Mouse (Mus musculus) liver, embryonic 13.5 days (tissue): ENCODE results near the gene Gm4787. TPM values are rescaled to one million over a fixed set of nuclear protein-coding genes. Genes with fewer than 3 reads are reported as not detected.
A peak's percentile ranks its signal among the peaks of the same experiment; 100 is the strongest.
"Not testable (repeated sequence)": the region's sequence is repeated elsewhere in the genome, so short reads cannot be mapped to it uniquely, and the experiment has no call there.

Experiments used
- ATAC-seq: fragments of 200-750 bp; cut with Nextera tagmentation; 2 replicates; pipeline ENCODE4 v1.8.0; 2017; ENCODE audit warnings: low read depth, mild to moderate bottlenecking, moderate number of reproducible peaks, moderate library complexity
- DNase-seq: peaks from one replicate; pipeline ENCODE4 v3.0.0; 2022
- H3K27ac ChIP-seq: fragments of 300-500 bp; sonication (generic); 2 replicates; pipeline ENCODE4 v1.5.1; 2015; ENCODE audit warnings: moderate library complexity, mild to moderate bottlenecking, inconsistent platforms
- H3K27me3 ChIP-seq: fragments of 300-500 bp; sonication (generic); 2 replicates; pipeline ENCODE4 v1.6.1; 2015; ENCODE audit warnings: mild to moderate bottlenecking, inconsistent platforms
- H3K36me3 ChIP-seq: fragments of 300-500 bp; sonication (generic); 2 replicates; pipeline ENCODE4 v1.6.1; 2015; ENCODE audit warnings: mild to moderate bottlenecking, inconsistent platforms
- H3K4me1 ChIP-seq: fragments of 300-500 bp; sonication (generic); replicated peaks from 2 replicates; pipeline ENCODE4 v1.6.1; 2015; ENCODE audit warnings: inconsistent platforms
- H3K4me2 ChIP-seq: fragments of 300-500 bp; sonication (generic); 2 replicates; pipeline ENCODE4 v1.6.1; 2015; ENCODE audit warnings: inconsistent platforms, mild to moderate bottlenecking, moderate library complexity
- H3K4me3 ChIP-seq: fragments of 300-500 bp; sonication (generic); replicated peaks from 2 replicates; pipeline ENCODE4 v1.5.1; 2015; ENCODE audit warnings: mild to moderate bottlenecking, inconsistent platforms
- H3K9ac ChIP-seq: fragments of 300-500 bp; sonication (generic); 2 replicates; pipeline ENCODE4 v1.6.1; 2015; ENCODE audit warnings: mild to moderate bottlenecking, inconsistent platforms
- H3K9me3 ChIP-seq: fragments of 300-500 bp; sonication (generic); replicated peaks from 2 replicates; pipeline ENCODE4 v1.6.1; 2016; ENCODE audit warnings: inconsistent platforms
- WGBS: fragments of 180-500 bp; shearing (Covaris S2); methylation state at CpG from one replicate; pipeline ENCODE4 v1.1.7; 2015; ENCODE audit not compliant: insufficient replicate concordance; 5-methylcytosine and 5-hydroxymethylcytosine counted together
- polyA plus RNA-seq: library from polyadenylated mRNA; unstranded; fragments of >200 nt; fragmentation: Nextera tagmentation; extraction: Ambion mirVana; gene quantifications from 2 replicates; pipeline ENCODE4 v1.2.1, GENCODE M21; 2015

Gm4787 gene
- polyA plus RNA-seq, result 0.06 and 0.07 TPM in 2 replicates

DNA sequence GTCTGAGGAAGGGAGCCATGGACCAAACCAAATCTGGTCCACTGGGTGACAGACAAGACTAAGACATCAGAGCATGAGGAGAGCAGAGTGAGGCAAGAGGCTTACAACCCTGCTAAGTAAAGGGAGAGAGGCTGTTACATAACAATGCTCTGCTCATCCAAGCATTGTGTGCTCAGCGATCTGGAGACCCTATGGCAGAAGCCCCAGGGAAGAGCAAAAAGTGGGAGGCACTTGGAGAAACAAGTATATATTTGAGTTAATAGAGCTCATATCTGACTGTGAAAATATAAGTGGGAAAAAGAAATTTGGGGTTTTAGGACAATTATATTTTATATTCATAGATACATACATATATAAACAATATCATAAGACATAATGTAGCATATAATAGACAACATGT, at the start of gene Gm4787:
Gene Gm4787 (minus strand): TSS at position 101 of the 400 bp plus-strand sequence.
- H3K4me2 ChIP-seq, ATAC-seq, H3K27ac ChIP-seq, H3K36me3 ChIP-seq, H3K4me1 ChIP-seq, H3K27me3 ChIP-seq, H3K4me3 ChIP-seq, DNase-seq, H3K9ac ChIP-seq, H3K9me3 ChIP-seq: not testable (repeated sequence)
- WGBS, result 73% methylated on average over 1 of the region's 1 CpGs

DNA sequence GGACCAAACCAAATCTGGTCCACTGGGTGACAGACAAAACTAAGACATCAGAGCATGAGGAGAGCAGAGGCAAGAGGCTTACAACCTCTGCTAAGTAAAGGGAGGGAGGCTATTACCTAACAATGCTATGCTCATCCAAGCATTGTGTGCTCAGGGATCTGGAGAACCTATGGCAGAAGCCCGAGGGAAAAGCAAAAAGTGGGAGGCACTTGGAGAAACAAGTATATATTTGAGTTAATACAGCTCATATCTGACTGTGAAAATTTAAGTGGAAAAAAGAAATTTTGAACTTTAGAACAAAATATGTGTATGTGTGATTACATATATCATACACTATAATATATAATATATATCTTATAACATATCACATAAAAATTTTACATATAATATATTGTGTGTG, 42.6 kb upstream of the Gm4787 start, which contains the start of gene Adam4:
Gene Adam4 (minus strand): TSS at position 101 of the 400 bp plus-strand sequence.
- no peak for ATAC-seq

DNA sequence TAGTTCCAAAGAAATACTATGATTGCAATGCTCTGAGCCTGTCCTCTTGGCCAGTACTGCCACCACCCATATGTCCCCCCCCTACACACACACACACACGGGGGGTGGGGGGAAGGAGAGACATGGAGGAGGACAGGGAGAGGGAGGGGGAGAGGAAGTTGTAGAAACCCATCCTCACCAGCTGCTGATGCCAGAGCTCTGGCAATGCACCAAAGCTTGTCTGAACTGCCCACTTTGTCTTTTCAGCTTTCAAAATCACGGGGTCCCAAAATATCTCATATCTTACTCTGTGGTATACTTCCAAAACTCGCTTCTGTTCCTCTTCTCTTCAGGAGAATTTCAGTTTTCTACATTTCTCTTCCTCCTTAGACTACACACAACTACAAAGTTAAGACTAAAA, 33.9 kb upstream of the Gm4787 start:
- ATAC-seq (no peak), DNase-seq (no peak)
- Histone ChIP-seq H3K36me3 (no peaks in the 10 kb centered on the region), H3K4me1 (no peaks in the 10 kb centered on the region), H3K27ac (no peak overlapping the region), H3K27me3 (no peaks in the 10 kb centered on the region), H3K4me3 (no peak overlapping the region), H3K9ac (no peak overlapping the region), H3K9me3 (no peaks in the 10 kb centered on the region), H3K4me2 (no peak overlapping the region)
- 53% methylated on average over 3 of the region's 3 CpGs for WGBS

More for the DNA sequence above, 42.6 kb upstream of the Gm4787 start, which contains the start of gene Adam4:
- H3K4me2 ChIP-seq, result no peak within 1 kb of the TSS
- no peaks in the 10 kb centered on the region for H3K4me1 ChIP-seq
- 83% methylated on average over 1 of the region's 1 CpGs for WGBS
- peaks cover 24% of the 10 kb centered on the region for H3K9me3 ChIP-seq
- H3K36me3 ChIP-seq, result peaks cover 24% of the 10 kb centered on the region
- H3K9ac ChIP-seq, result no peak within 1 kb of the TSS
- DNase-seq, result no peak
- no peaks in the 10 kb centered on the region for H3K27me3 ChIP-seq
- no peak within 1 kb of the TSS for H3K4me3 ChIP-seq
- H3K27ac ChIP-seq, result no peak within 1 kb of the TSS

DNA sequence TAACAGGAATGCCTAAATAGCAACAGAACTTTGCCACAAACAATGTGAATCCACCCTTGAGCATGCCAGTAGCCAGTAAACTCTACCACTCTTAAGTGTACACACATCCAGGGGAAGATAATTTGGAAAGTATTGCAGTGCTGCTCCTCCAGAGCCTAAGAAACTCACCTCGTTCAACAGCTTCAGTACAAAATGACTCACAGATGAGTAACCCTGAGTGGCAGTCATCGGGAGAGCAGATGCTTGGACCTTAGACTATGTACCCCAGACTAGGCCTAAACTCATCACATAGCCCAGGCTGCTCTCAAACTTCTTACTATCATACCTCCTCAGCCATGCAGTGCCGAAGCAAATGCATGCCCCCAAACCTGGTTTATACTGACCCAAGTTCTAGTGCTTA, 29.7 kb upstream of the Gm4787 start:
- WGBS, result 83% methylated on average over 3 of the region's 3 CpGs

DNA sequence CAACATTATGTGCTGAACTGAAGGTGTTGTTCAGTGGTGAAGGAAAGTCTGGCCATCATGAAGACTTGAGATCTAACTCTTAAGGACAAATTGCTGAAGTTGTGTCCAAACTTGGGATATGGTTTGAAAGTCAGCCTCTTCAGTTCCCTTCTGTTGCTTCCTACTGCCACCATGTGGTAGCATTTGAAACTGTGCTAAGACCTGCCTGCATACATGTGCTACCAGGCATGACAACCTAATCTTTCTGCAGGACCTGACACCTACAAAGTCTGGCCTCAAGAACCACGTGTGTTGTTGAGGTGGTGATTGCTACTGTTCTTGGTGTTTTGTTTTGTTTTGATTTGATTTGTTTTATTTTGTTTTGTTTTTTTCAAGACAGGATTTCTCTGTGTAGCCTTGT, 22.9 kb upstream of the Gm4787 start:
- no peak overlapping the region for H3K27ac ChIP-seq
- H3K9me3 ChIP-seq, result no peaks in the 10 kb centered on the region
- no peaks in the 10 kb centered on the region for H3K4me1 ChIP-seq
- H3K4me3 ChIP-seq, result no peak overlapping the region
- DNase-seq (peak; percentile 2), ATAC-seq (no peak)
- H3K4me2 ChIP-seq, result no peak overlapping the region
- no peaks in the 10 kb centered on the region for H3K27me3 ChIP-seq
- 15% methylated on average over 1 of the region's 1 CpGs for WGBS
- no peak overlapping the region for H3K9ac ChIP-seq
- H3K36me3 ChIP-seq, result no peaks in the 10 kb centered on the region

More for the DNA sequence above, 29.7 kb upstream of the Gm4787 start:
- H3K4me1 ChIP-seq, result no peaks in the 10 kb centered on the region
- ATAC-seq, result no peak
- H3K4me2 ChIP-seq, result no peak overlapping the region
- DNase-seq, result no peak
- H3K27me3 ChIP-seq, result no peaks in the 10 kb centered on the region
- H3K4me3 ChIP-seq, result no peak overlapping the region
- H3K27ac ChIP-seq, result no peak overlapping the region
- H3K9ac ChIP-seq, result no peak overlapping the region
- no peaks in the 10 kb centered on the region for H3K9me3 ChIP-seq
- no peaks in the 10 kb centered on the region for H3K36me3 ChIP-seq

DNA sequence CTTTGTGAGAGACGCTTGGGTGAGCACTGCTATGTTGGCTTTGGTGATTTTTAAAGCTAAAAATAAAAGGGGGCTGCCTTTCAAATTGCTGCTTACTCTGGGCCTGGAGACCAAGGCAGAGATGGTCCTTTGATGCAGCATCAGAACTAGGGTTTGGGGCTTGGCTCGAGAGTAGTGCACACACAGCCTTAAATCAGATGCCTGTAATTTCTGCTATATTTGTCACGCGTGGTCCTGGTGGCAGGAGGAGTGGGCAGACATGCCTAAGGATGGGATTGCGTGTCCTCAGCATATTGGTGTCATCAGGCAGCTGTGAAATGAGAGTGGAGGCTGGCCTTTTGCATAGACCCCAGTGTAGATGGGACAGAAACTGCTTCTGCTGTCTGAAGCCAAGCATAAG, 45.4 kb downstream of the Gm4787 start:
- Histone ChIP-seq H3K4me2 (no peak overlapping the region), H3K36me3 (no peaks in the 10 kb centered on the region), H3K4me1 (no peaks in the 10 kb centered on the region), H3K9me3 (no peaks in the 10 kb centered on the region), H3K27me3 (peaks cover 62% of the 10 kb centered on the region), H3K9ac (no peak overlapping the region), H3K27ac (no peak overlapping the region), H3K4me3 (no peak overlapping the region)
- 58% methylated on average over 5 of the region's 5 CpGs for WGBS
- no peak for DNase-seq
- ATAC-seq, result no peak

DNA sequence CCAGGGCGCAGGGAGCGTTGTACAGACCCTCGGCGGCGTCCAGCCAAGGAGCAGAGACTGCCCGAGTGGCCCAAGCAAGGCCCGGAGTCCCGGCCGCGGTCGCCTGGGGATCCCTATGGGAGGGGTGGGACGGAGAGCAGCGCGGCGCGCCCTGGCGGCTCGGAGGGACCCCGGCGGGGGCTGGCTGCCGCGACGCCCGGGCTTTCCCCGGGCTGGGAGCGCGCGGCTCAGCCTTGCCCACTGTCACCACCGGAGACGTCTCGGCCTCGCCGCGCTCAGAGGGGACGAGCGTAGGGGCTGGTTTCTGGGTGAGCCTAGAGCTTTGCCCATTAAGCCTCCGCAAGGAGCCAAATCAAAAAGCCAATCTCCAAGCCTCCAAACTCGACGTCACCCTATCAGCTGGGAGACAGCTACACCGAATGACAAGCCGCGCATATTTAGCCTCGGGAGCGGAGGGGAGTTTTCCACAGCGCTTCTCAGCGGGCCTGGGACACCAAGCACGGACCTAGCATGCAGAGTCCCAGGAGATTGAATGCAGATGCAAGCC, 46.3 kb downstream of the Gm4787 start, which contains the start of gene Slc8a3:
Gene Slc8a3 (minus strand): TSS at position 306 of the 547 bp plus-strand sequence.
- Histone ChIP-seq H3K4me2 (peak within 1 kb of the TSS; percentile 69), H3K9ac (no peak within 1 kb of the TSS), H3K27me3 (peaks cover 62% of the 10 kb centered on the region), H3K4me3 (peak within 1 kb of the TSS; percentile 49), H3K9me3 (no peaks in the 10 kb centered on the region), H3K27ac (no peak within 1 kb of the TSS), H3K36me3 (no peaks in the 10 kb centered on the region), H3K4me1 (no peaks in the 10 kb centered on the region)
- no peak for DNase-seq
- 1% methylated on average over 47 of the region's 47 CpGs for WGBS
- no peak for ATAC-seq

DNA sequence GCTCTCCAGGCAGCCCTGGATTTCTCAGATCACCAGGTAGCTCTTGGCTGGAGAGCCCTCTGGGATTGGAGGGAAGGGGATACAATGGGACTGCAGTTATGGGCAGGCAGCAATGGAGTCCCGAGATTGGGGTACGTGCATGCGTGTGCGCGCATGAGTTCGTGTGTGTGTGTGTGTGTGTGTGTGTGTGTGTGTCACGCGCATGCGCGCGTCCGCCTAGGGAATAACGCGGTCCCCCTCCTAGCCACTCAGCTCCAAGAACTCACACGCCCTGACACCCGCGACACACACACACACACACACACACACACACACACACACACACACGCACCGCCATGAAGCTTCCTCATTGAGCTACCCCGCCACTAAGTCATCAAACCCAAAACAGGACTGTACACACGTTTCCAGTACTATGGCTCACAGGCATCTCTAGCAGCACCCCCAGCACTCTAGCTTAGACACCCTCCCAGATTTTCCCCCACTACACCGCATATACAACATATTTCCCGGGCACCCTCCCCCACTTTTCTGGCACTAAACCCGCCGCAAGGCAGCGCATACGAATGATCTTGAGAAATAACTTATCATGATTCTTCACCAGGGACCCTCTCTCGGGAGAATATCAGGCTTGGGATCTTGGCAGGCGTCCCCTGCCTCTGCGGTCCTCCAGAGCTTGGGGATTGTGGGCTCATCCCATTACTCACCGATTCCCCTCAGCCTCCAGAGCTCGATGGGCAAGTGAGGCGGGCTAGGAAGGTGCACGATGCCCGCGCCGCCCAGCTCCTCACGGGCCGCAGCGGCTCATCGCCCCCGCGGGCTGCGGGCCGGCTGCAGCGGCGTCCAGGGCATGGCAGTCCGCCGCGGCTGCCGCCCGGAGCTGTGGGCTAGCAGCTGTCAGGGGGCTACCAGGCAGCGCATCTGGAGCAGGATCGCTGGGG, 47.1 kb downstream of the Gm4787 start:
- Histone ChIP-seq H3K4me2 (peak overlapping the region; percentile 69), H3K27me3 (peaks cover 62% of the 10 kb centered on the region), H3K9me3 (no peaks in the 10 kb centered on the region), H3K27ac (no peak overlapping the region), H3K36me3 (no peaks in the 10 kb centered on the region), H3K4me3 (peak overlapping the region; percentile 49), H3K9ac (no peak overlapping the region), H3K4me1 (no peaks in the 10 kb centered on the region)
- ATAC-seq (no peak), DNase-seq (no peak)
- WGBS, result 5% methylated on average over 44 of the region's 54 CpGs

DNA sequence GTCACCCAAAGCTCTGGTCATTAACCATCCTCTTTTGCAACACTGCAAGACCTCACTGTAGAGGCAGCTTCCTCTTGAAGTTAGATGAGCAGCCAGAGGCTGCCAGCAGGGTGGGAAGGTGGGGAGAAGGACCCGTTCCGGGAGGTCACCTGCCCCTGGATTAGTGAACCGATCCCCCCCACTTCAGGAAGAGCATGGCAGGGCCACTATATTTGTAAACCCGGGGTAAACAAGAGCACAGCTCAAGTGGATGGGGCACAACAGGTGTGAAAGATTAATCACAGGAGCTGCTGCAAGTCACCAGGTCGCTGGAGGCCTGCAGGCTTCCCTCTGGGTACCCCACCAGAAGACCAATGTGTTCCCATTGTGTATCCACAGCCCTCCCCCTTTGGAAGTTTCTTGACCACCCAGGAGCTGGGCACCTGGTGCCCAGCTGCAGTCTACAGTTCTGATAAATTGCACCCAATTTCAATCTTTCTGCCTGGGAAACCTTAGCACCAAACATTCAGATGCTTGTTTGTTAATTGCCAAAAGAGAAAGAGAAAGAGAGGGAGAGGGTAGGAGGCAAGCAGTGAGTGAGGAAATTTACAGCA, 48.1 kb downstream of the Gm4787 start:
- Histone ChIP-seq H3K4me1 (no peaks in the 10 kb centered on the region), H3K4me2 (no peak overlapping the region), H3K9ac (no peak overlapping the region), H3K36me3 (no peaks in the 10 kb centered on the region), H3K4me3 (no peak overlapping the region), H3K27me3 (peaks cover 62% of the 10 kb centered on the region), H3K9me3 (no peaks in the 10 kb centered on the region), H3K27ac (no peak overlapping the region)
- no peak for DNase-seq
- ATAC-seq, result no peak
- 33% methylated on average over 5 of the region's 5 CpGs for WGBS
